Mouse (Mus musculus) heart, postnatal 0 days (tissue): ENCODE measurements around the gene Thoc2.

ENCODE experiments used
- CTCF ChIP-seq: IDR thresholded peaks from 2 replicates; pipeline ENCODE4 v1.5.1; 2016; ENCODE audit warnings: antibody characterized with exemption, control low read depth, low read depth
- EP300 ChIP-seq: IDR thresholded peaks from 2 replicates; pipeline ENCODE4 v1.6.1; 2016; ENCODE audit warnings: antibody characterized with exemption, low read depth

- TF ChIP-seq EP300 (no peak), CTCF (no peak)
Measured at GRCm38 (mm10) chrX:41924708-41925107, 4.2 kb upstream of the Thoc2 start.
